Mouse (Mus musculus) lung, adult 2 months (tissue): ENCODE measurements around the gene Cort.

Source experiments
- CTCF ChIP-seq: fragments of 200-500 bp; IDR thresholded peaks from 2 replicates; pipeline ENCODE4 v1.5.1; 2011; ENCODE audit warnings: mild to moderate bottlenecking, low read length, control low read depth; ENCODE audit not compliant: insufficient read depth
- POLR2A ChIP-seq: fragments of 200-500 bp; IDR thresholded peaks from 2 replicates; pipeline ENCODE4 v1.6.1; 2011; ENCODE audit warnings: low read depth, mild to moderate bottlenecking, control low read depth, low read length, borderline replicate concordance; ENCODE audit errors: extremely low read depth

DNA sequence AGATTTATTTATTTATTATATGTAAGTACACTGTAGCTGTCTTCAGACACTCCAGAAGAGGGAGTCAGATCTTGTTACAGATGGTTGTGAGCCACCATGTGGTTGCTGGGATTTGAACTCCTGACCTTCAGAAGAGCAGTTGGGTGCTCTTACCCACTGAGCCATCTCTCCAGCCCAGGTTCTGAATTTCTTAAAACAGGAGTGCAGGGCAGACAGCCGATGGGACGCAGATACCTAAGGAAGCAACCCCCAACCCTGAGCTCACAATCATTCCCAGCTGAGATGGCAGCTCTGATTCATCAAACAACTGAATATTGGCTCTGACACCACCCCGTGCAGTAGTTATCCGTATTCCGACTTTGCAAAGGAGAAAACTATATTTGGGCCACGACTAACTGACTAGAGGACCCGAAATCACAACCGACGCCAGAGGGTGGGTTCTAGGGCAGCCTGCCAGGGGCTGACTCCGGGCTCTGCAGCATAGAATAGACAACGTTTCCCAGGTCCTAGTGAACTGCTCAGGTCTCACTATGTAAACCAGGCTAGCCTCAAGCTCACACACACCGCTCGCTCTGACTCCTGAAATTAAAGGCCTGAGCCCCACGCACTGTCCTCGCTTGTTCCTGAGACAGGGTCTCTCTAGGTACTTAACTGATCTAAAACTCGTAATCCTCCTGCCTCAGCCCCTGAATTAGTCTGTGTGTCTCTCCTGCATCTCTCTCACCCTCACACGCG is 9.7 kb upstream of the Cort start:
- TF ChIP-seq POLR2A (no peak), CTCF (no peak)
